8 mouse cellular contexts compared by ENCODE assay signal in genomic region chr10:84172828-84173321, GRCm38 (mm10).
DNase-seq lines count a peak whose midpoint lies in the region; ATAC-seq and TF ChIP-seq lines count a peak whose summit lies in the region.

No protein-coding gene starts in this region.

- no peak for TF ChIP-seq CTCF in heart, adult 2 months (IDR thresholded peaks at IDR 0.05)
- TF ChIP-seq CTCF in brain, embryonic 14.5 days (IDR thresholded peaks at IDR 0.05; ENCODE audit: borderline replicate concordance, extremely low read depth, insufficient read depth, insufficient read length): no peak
- no peak for TF ChIP-seq CTCF in cerebellum, adult 2 months (IDR thresholded peaks at IDR 0.05; ENCODE audit: borderline replicate concordance, insufficient read depth, low read depth, low read length)

- no peak overlapping the region for H3K9ac ChIP-seq in heart, adult 2 months (ENCODE audit: low read depth, low read length)
- H3K9ac ChIP-seq in heart, embryonic 12.5 days: no peak overlapping the region

- H3K27ac ChIP-seq in heart, adult 2 months: no peak overlapping the region
- H3K27ac ChIP-seq in heart, embryonic 12.5 days (ENCODE audit: poor library complexity, severe bottlenecking): no peak overlapping the region
- H3K27ac ChIP-seq in cerebellum, adult 2 months (ENCODE audit: insufficient read depth, low read length): no peak overlapping the region

- no peaks in the 10 kb centered on the region for H3K79me2 ChIP-seq in heart, adult 2 months (replicated peaks; ENCODE audit: control insufficient read depth, insufficient read depth, low read length)

- no peaks in the 10 kb centered on the region; the same call in 1 of the 2 replicates for H3K4me1 ChIP-seq in heart, adult 2 months (ENCODE audit: control insufficient read depth, insufficient read depth, low read length)
- H3K4me1 ChIP-seq in heart, embryonic 12.5 days (replicated peaks): no peaks in the 10 kb centered on the region; the same call in 1 of the 2 replicates
- H3K4me1 ChIP-seq in cerebellum, adult 2 months (ENCODE audit: control insufficient read depth, insufficient read depth, low read length): no peaks in the 10 kb centered on the region

- TF ChIP-seq POLR2A in heart, adult 2 months (IDR thresholded peaks at IDR 0.05; ENCODE audit: insufficient read depth, low read depth, low read length): no peak
- TF ChIP-seq POLR2A in brain, embryonic 14.5 days (IDR thresholded peaks at IDR 0.05; ENCODE audit: borderline replicate concordance, extremely low read depth, insufficient read depth, insufficient read length, poor library complexity, severe bottlenecking): no peak
- TF ChIP-seq POLR2A in cerebellum, adult 2 months (IDR thresholded peaks at IDR 0.05; ENCODE audit: borderline replicate concordance, insufficient read depth, low read length): no peak

- no peak for ATAC-seq in heart, embryonic 12.5 days (ENCODE audit: insufficient number of reproducible peaks, low FRiP score)

- no peak overlapping the region for H3K4me3 ChIP-seq in heart, adult 2 months
- H3K4me3 ChIP-seq in heart, embryonic 12.5 days: no peak overlapping the region
- no peak overlapping the region for H3K4me3 ChIP-seq in cerebellum, adult 2 months (replicated peaks; ENCODE audit: insufficient read depth, low read depth, low read length)

- intact Hi-C loops in heart, adult 2 months (cut with DNase I): no loop called here
- intact Hi-C loops in left cerebral cortex, postnatal 25 days (cut with DNase I): no loop called here

- no peak overlapping the region for H3K4me2 ChIP-seq in heart, embryonic 12.5 days

- H3K9me3 ChIP-seq in heart, embryonic 12.5 days (replicated peaks): no peaks in the 10 kb centered on the region

- WGBS in heart, adult 2 months: 57% methylated on average over 4 of the region's 4 CpGs
- 66% methylated on average over 4 of the region's 4 CpGs for WGBS in heart, embryonic 12.5 days
- WGBS in cerebellum, adult 2 months: 42% methylated on average over 4 of the region's 4 CpGs

- no peaks in the 10 kb centered on the region for H3K27me3 ChIP-seq in heart, adult 2 months (ENCODE audit: control insufficient read depth, insufficient read depth, low read length)
- H3K27me3 ChIP-seq in heart, embryonic 12.5 days (replicated peaks): no peaks in the 10 kb centered on the region
- no peaks in the 10 kb centered on the region for H3K27me3 ChIP-seq in cerebellum, adult 2 months (ENCODE audit: control insufficient read depth, insufficient read depth, low read length)

- no peaks in the 10 kb centered on the region for H3K36me3 ChIP-seq in heart, adult 2 months (ENCODE audit: control insufficient read depth, insufficient read depth, low read length)
- no peaks in the 10 kb centered on the region for H3K36me3 ChIP-seq in heart, embryonic 12.5 days

- 0 out of 2 replicates have a peak, but pooled peaks have one; percentile 14 for TF ChIP-seq EP300 in heart, adult 2 months (IDR thresholded peaks at IDR 0.05; ENCODE audit: insufficient read depth, low read depth, low read length)

- DNase-seq in heart, adult 2 months: peak; percentile 41 to 73
- DNase-seq in brain, embryonic 14.5 days (ENCODE audit: low read depth): peak; percentile 61
- peak; percentile 80 for DNase-seq in gastrocnemius, postnatal 25 days
- DNase-seq in left cerebral cortex, postnatal 25 days (ENCODE audit: low spot score in 2 of 2): peak; percentile 59 to 94
- DNase-seq in right cerebral cortex, postnatal 25 days: peak; percentile 59
- no peak for DNase-seq in cerebellum, adult 8-10 months
- no peak for DNase-seq in cerebellum, adult 2 months

Comparison
In these comparisons a context has a peak if more than half of its experiments do, and no peak if none do; other contexts are left out.
1. DNase-seq: peak in heart, adult 2 months (2 of 2), brain, embryonic 14.5 days (single experiment), gastrocnemius, postnatal 25 days (single experiment), left cerebral cortex, postnatal 25 days (2 of 2) and right cerebral cortex, postnatal 25 days (single experiment); none in cerebellum, adult 8-10 months (single experiment) and cerebellum, adult 2 months (0 of 2).